Mouse (Mus musculus): ENCODE data around the gene Dlg1.
"Not testable (repeated sequence)": the region's sequence is repeated elsewhere in the genome, so short reads cannot be mapped to it uniquely, and the experiment has no call there.

Dlg1 gene

DNA sequence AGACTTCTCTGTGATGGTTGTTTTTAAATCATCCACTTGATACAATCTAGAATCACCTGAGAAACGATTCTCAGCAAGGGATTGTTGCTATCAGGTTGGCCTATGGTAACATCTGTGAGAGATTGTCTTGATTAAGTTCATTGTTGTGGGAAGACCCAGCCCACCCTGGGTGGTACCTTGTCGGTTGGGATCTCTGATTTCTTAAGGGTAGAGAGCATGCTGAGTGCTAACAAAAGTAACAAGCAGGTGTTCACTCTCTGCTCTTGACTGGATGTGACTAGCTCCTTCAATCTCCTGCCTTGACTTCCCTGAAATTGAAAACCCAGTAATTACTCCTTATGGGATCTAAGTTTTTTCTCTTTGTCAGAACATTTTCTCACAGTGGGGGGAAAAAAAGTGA lies 5.7 kb upstream of the Dlg1 start:
- no peak for DNase-seq (ENCODE audit: low spot score)

DNA sequence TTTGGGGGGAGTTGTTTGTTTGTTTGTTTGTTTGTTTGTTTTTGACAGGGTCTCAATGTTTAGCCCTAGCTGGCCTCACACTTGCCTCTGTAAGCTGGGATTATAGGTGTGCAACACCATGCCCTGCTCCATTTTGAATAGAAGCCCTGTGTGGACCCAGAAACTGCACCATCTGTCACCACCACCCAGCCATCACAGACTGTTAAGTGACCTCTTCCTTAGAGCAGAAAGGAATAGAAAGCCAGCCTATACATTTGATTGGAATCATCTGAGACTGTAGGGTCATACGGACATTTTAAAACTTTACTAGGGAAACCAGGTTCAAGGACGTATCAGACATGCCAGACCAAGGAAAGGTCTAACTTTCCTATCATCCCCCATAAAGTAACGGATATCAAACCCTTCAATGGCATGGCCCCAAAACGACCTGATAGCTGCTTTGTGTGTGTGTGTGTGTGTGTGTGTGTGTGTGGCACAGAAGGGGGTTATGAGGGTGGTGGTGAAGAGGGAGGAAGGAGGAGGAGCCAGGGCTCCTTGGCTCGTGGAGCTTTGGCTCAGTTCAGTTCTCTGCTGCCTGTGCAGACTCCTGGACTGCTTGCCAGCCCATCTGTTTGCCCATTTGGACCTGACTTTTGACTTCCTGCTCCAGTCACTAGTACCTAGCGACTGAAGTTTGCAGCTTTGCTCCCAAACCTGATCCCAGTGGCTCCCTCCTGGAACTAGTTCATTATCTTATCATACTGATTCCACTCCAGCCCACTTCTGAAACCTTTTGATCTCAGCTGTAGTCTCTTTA lies 4.5 kb upstream of the Dlg1 start:
- DNase-seq (ENCODE audit: low spot score): no peak

DNA sequence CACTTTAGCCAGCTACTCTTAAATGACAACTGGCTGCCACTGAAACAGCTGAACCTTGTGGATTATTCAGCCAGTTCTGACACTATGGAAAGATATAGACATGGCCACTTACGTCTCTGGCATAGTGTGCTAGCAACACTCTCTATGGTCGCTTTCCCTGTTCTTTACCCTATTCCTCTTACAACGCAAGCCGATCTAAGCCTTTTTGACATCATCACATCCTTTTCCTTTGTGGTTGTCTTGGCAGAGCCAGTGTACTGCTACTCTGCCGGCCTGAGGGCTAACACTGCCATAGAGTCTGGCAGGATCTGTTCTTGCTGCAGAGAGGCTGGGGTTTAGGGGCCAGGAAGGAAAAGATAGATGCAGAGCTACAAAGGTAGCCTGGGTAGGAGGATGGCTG lies 3.8 kb upstream of the Dlg1 start:
- no peak for DNase-seq (ENCODE audit: low spot score)

DNA sequence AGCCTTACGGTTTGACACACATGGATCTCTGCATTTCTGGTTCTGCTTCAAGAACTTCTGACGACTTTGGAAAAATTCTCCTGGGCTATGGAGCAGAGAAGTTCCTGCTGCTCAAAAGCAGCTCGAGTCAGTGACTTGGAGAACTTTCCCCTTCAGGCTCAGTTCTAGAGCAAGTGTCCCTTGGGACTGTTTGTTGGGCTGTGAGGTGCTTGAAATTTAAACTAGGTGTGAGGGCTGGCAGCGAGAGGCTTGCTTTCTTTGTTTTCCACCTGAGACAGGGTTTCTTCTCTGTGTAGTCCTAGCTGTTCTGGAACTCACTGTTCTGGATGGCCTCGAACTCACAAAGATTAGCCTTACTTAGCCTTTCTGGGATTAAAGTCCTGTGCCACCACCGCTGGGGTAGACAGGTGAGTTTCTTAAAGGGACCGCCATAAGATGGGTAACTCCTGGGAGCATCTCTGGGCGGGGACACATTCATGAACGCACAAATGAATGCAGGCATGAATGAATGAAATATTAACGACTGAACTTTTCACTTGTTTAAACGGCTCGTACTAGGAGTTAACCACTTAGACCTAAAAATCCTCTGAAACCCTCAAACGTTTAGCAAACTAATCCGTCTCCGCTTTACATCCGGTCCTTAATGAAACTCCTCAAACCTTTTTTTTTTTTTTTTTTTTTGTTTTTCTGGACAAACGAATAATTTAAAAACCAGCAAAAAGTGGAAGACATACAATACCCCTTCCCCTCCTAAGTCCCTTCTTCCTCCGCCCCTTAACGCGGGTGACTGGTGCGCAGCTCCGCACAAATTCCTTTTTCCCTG lies 476 bp upstream of the Dlg1 start:
- no peak for DNase-seq (ENCODE audit: low spot score)

DNA sequence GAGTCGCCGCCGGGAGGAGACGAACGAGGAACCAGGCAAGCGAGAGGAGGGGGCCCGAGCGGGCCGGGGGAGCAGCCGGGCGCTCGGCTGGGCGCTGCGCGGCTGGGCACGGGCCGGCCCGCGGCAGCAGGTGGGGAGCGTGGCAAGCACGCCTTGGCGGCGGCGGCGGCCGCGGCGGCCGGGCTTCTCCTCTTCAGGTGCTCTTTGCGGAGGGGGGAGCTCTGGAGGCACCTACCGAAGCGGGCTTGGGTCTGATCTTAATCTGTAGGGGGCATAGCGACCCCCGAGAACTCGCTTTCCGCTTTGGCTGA lies 999 bp downstream of the Dlg1 start:
- no peak for DNase-seq (ENCODE audit: low spot score)

DNA sequence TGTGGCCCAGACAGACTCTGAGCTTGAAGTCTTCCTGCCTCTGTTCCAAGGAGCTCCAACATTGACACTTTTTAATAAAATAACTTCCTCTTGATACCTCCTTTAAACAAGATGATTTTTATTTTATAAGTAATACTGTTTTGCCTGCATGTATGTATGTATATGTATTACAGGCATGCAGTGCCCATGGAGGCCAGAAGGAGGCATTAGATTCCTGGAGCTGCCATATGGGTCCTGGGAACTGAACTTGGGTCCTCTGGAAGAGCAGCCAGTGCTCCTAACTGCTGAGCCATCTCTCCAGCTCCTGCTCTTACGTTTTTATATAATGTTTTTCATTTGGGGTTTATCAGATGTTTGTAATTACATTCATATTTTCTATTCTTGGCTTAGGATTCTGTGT lies 9.0 kb downstream of the Dlg1 start:
- DNase-seq (ENCODE audit: low spot score): no peak

DNA sequence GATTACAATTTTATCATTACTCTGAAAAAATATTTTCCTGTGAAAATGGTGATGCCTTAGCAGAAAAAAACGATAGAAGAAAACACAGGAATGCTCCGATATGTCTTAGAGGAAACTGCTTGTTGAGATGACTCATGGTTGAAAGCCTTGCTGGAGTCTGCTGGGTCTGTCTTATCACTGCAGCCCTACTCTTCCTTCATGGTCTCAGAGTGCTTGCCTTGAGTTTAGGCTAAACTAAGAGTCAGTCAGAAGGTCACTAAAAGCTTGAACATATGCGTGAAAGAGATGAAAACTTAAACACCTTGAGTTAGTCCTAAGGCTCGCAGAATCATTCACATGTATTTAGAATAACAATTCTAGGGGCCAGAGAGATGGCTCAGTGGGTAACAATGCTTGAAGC lies 14.2 kb downstream of the Dlg1 start:
- no peak for DNase-seq (ENCODE audit: low spot score)

DNA sequence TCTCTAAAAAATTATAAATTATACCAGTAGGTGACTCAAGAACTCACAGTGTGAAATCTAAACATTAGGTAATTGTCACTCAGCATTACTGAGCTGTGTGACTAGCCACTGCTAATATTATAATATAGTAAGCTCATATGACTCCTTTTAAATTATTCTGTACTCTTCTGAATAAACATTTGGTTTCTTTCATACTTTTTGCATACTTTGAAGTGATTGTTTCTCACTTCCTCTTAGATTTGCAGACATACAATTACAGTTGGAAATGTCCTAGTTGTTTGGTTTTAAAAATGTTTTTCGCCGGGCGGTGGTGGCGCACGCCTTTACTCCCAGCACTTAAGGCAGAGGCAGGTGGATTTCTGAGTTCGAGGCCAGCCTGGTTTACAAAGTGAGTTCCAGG lies 19.0 kb downstream of the Dlg1 start:
- no peak for DNase-seq (ENCODE audit: low spot score)

DNA sequence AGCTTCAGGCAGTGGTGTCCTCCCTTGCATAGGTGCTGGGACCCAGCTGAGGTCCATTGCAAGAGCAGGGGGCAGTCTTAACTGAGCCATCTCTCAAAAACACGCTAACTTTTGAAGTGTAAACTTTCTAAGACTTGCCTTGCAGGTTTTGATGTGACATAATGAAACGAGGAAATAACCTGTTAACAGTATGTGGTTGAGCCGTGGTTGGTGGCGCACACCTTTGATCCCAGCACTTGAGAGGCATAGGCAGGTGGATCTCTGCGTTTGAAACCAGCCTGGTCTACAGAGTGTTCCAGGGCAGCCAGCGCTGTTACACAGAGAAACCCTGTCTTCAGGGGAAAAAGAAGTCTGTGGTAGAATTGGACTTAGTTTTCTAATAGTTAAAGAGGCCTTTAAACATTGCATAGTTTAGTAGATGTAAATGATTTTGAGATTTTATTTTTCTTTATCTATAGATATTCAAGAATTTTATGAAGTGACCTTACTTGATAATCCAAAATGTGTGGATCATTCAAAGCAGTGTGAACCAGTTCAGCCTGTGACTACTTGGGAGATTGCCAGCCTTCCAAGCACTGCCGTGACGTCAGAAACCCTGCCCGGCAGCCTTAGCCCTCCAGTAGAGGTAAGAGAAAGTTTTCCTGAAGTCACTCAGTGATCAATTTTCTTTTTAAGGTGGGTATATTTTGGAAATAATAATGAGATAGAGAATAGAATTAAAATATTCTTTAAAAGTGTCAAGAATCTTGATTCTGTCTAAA lies 20.6 kb downstream of the Dlg1 start:
- no peak for DNase-seq (ENCODE audit: low spot score)

DNA sequence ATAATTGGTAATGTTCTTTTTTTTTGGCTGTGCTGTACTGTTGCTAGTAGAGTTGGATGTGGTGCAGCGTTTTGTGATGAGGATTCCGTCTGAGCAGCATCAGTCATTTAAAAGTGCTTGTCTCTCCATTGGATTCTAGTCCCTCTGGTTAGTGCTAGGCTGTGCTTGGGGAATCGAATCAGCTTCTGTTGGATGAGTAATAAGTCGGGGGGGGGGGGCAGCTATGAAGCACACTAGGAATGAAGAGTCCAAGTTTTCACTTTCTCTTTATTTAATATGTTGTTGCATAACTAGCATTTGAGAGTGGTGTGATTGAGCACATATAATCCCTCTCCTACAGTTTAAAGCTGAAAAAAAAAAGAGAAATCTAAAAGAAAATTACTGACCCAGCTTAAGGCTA lies 21.5 kb downstream of the Dlg1 start:
- no peak for DNase-seq (ENCODE audit: low spot score)

DNA sequence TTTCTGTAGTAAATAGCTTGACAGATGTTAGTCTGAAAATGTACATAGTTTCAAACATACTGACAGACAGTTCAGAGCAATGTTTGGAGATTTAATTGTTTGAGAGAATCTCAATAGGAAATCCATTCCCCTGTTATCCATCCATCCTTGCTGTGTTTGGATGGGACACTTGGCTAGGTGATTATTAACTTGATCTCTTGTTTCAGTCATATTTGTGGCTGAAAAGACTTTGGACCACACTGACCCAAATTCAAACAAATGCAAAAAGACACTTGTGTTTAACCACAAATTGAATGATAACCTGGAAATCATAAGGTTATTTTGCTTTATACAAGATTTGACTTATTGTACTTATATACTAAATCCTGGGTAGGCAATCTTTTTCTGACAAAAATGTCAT lies 24.5 kb downstream of the Dlg1 start:
- DNase-seq (ENCODE audit: low spot score): no peak

DNA sequence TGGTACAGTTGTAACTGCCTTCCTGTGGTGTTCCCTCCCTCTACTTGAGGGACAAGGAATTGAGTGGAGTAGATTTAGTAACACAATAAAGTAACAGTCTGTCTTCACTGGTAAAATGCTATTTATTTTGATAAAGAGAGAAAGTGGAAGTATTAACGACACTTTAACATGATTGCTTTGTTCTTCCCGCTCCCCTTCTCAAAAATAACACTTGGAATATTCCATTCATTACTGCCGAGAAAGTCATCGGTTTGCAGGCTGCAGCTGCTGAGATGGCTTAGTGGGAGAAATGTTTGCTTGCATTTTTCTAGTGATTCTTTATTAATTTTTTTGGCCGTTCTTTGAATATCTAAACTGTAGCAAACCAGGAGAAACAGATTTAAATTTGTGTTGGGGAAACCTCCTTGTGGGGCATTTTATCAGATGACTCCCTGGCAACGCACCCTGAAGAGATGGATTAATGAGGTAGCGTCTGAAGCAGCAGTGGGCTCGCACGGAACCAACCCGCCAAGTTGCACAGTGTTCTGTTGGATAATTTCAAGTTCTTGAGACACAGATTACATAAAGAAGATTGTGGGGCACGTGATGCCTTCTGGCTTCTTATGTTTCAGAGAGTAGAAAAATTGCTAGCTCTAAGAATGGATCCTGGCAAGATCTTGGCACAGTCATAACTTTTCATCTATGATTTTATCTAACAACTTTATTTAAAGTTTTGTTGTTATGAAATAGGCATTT lies 32.2 kb downstream of the Dlg1 start:
- no peak for DNase-seq (ENCODE audit: low spot score)

DNA sequence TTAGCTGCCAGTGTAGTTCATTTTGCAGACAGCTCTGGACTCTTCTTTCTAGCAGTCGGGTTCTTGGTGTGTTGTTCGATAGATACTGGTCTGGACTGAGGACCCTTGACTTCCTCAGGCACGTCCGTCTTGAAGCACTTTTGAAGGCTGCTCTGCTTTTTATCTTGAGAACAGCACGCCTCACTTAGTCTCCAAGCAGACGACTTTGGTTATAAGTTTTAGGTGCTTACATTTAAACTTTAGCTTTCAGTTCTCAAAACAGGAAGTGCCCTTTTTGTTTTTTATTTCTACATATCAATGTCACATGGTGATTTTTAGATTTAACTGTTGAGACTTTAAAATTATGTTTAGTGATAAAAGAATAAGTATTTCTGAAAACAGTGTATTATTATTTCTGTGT lies 33.1 kb downstream of the Dlg1 start:
- no peak for DNase-seq (ENCODE audit: low spot score)

DNA sequence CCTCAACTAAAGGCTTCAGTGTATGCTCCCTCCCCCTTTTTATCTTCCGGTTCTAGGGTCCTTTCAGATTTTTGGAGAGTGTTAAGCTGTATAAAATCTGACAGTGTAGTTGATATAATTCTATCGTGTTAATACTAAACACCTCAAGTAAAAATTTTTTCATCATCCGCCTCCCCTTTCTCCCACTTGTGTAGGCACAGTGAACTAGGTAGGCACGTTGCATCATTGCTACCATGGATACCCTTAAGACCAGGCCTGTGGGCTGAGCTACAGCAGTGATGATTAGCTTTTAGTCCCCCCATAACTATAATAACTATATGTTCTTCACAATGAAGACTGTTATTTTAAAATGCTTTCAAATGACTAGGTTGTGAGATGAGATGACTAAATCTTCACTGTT lies 34.1 kb downstream of the Dlg1 start:
- no peak for DNase-seq (ENCODE audit: low spot score)

DNA sequence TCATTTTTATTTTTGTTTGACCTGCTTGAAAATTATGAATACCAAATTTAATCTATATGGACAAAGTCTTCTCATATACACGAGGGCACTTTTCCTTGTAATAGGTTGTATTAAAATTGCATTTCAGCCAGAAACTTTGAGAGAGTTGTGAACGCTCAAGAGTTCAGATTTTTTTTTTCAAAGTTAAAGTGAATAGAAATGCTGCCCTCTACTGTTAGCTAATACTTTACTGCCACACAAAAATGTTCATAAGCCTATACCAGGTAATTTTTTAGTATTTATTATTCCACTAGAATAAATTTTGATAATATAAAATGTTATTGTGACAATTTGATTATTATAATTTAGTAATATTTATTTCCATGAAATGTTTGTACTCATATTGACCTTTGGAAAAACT lies 42.0 kb downstream of the Dlg1 start:
- no peak for DNase-seq (ENCODE audit: low spot score)

DNA sequence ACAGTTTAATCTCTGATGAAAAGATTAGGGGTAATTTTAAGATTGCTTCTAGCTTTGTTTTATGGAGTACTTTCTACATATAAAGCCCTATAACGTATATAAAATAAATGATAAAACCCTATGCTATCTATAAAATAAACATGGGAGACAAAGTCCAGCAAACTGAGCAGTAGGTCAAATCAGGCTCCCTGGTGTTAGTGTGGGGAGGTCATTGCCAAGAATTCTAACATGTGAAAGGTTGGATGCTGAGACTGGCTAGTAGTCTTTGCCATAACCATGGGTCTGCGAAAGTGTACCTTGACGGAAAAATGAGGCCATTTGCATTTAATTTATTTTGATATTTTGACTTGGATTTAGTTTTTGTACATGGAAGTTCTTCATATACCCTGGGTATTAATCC lies 42.7 kb downstream of the Dlg1 start:
- no peak for DNase-seq (ENCODE audit: low spot score)

DNA sequence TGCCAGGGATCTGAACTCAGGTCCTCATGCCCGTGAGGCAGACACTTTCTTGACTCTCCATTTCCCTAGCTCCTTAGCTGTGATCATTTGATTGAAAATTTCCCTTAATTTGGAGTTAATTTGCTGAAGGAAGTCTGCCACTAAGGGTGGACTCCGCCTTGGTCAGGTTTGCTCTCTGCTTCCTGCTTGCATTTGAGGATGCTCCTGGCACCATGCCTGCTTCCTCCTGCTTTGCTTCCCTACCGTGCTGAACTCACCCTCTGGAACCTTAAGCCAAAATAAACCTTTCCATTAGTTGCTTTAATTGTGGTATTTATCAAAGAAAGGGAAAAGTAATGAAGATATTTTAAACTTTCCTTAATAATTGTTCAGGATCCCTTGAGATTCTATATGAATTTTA lies 44.1 kb downstream of the Dlg1 start:
- DNase-seq (ENCODE audit: low spot score): no peak

DNA sequence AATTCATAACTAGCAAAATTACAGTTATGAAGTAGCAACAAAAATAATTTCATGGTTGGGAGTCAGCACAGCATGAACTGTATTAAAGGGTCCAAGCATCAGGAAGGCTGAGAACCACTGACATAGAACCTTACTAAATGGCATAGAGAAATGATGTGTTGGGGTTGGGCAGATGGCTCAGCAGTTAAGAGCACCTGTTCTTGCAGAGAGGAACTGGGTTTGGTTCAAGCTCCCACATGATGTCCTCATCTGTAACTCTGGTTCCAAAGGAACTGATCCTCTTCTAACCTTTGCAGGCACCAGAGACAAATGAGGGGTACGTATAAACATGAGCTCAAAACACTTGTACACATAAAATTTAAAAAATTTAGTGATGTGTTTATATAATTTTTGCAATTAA lies 59.7 kb downstream of the Dlg1 start:
- no peak for DNase-seq (ENCODE audit: low spot score)

DNA sequence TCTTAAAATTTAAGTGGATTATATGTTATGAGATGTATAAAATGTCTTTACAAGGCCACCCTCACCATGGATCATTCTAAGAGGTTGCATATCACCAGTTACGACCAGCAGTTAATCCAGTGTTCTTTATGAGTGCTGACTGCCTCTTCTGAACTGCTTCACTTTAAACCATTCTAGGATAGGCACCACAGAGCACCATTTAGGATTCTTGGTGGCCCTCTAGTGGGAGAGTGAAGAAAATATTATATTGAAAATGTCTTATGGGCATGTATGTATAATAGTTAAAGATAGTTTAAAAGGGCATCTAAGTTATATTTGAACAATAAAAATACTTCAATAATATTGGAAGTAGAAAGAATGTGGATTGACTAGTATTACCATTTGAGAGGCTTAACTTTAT lies 60.9 kb downstream of the Dlg1 start:
- DNase-seq (ENCODE audit: low spot score): no peak

DNA sequence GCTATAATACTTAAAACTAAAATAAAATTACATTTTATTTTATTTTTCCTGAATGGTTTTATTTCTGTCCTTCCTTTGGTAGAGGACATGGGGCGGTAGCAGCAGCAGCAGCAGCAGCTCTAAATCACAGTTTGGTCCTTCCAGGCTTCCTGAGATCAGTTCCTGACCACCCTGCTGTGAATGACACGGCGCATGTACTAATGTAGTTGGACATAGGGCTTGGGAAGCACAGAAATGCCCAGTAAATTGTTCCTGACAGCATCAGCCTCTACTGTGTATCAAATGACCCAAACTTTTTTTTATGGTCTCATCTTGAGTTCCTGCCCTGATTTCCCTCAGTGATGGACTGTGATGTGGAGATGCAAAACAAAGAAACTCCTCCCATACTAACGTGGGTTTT lies 61.6 kb downstream of the Dlg1 start:
- no peak for DNase-seq (ENCODE audit: low spot score)

DNA sequence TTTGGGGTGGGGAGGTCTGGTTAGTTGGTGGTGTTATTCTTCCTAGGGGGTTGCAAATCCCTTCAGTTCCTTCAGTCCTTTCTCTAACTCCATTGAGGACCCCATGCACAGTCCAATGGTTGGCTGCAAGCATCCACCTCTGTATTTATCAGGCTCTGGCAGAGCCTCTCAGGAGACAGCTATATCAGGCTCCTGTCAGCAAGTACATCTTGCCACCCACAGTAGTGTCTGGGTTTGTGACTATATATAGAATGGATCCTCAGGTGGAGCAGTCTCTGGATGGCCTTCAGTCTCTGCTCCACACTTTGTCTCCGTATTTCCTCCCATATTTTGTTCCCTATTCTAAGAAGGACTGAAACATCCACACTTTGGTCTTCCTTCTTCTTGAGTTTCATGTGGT lies 67.7 kb downstream of the Dlg1 start:
- DNase-seq (ENCODE audit: low spot score): not testable (repeated sequence)

DNA sequence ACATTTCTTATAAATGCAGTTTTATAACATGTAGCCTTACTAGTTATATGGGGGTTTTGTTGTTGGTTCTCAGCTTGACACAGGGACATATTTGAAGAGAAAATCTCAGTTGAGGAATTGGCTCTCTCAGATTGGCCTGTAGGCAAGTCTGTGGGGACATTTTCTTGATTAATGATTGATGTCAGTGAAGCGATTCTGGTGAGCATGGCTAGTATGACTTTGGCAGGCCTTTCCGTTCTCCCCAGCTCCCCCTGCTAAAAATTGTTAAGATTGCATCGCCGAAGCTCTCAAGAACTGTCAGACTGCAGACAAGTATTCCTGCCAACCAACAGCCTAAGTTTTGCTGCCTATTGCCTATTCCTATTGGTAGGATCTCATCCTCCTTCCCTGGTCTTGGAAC lies 73.8 kb downstream of the Dlg1 start:
- no peak for DNase-seq (ENCODE audit: low spot score)

DNA sequence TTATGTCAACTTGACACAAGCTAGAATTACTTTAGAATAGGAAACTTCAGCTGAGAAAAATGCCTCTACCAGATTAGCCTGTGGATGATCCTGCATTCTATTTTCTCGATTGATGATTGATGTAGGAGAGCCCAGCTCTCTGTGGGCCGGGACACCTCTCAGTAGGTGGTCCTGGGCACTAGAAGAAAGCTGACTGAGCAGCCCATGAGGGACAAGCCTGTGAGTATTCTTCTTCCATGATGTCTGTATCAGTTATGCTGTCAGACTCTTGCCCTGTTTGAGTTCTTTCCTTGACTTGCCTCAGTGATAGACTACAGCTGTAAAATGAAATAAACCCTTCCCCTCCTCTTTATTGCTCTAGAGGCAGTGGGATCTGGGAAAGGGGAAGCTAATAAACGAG lies 74.5 kb downstream of the Dlg1 start:
- DNase-seq (ENCODE audit: low spot score): no peak
